Mouse (Mus musculus): ENCODE data around the gene Gm10065. TPM values are rescaled to one million over a fixed set of nuclear protein-coding genes. Genes with fewer than 3 reads are reported as not detected.
"Not testable (repeated sequence)": the region's sequence is repeated elsewhere in the genome, so short reads cannot be mapped to it uniquely, and the experiment has no call there.

Gene Gm10065
- polyA plus RNA-seq (2015; fragmentation: Nextera tagmentation; extraction: Ambion mirVana), result not detected in 2 replicates

GRCm38 (mm10) chr13:21478759-21479670, at the start of gene Gm10065, which contains the start of gene Zkscan4:
Gene Gm10065, minus strand, starts transcription at chr13:21479441.
Gene Zkscan4, plus strand, starts transcription at chr13:21478907.
- DNase-seq (ENCODE audit: low spot score), result peak; percentile 17

GRCm38 (mm10) chr13:21506221-21506649, 27.0 kb upstream of the Gm10065 start:
- peak; percentile 85 for DNase-seq (ENCODE audit: low spot score)

- DNase-seq (ENCODE audit: low spot score), result no peak
Observed at GRCm38 (mm10) chr13:21502296-21502695, 23.1 kb upstream of the Gm10065 start.

- not testable (repeated sequence) for DNase-seq (ENCODE audit: low spot score)
Observed at GRCm38 (mm10) chr13:21501182-21501581, 21.9 kb upstream of the Gm10065 start, which contains the start of gene Gm11273. Gene Gm11273, minus strand, starts transcription at chr13:21501418.

GRCm38 (mm10) chr13:21495080-21495479, 15.8 kb upstream of the Gm10065 start, which contains the start of gene AK157302:
Gene AK157302, plus strand, starts transcription at chr13:21495223.
- no peak for DNase-seq (ENCODE audit: low spot score)

- no peak for DNase-seq (ENCODE audit: low spot score)
Observed at GRCm38 (mm10) chr13:21492847-21493246, 13.6 kb upstream of the Gm10065 start.

GRCm38 (mm10) chr13:21486881-21487280, 7.6 kb upstream of the Gm10065 start:
- no peak for DNase-seq (ENCODE audit: low spot score)

- no peak for DNase-seq (ENCODE audit: low spot score)
Observed at GRCm38 (mm10) chr13:21472427-21472826, 6.8 kb downstream of the Gm10065 start.

- DNase-seq (ENCODE audit: low spot score), result no peak
Observed at GRCm38 (mm10) chr13:21469097-21469496, 10.1 kb downstream of the Gm10065 start.

- peak; percentile 72 for DNase-seq (ENCODE audit: low spot score)
Observed at GRCm38 (mm10) chr13:21468061-21469019, 10.9 kb downstream of the Gm10065 start, which contains the start of gene Nkapl. Gene Nkapl, minus strand, starts transcription at chr13:21468509.

- no peak for DNase-seq (ENCODE audit: low spot score)
Observed at GRCm38 (mm10) chr13:21467336-21467735, 11.9 kb downstream of the Gm10065 start.

- not testable (repeated sequence) for DNase-seq (ENCODE audit: low spot score)
Observed at GRCm38 (mm10) chr13:21462516-21462915, 16.7 kb downstream of the Gm10065 start.

GRCm38 (mm10) chr13:21456347-21456746, 22.9 kb downstream of the Gm10065 start:
- DNase-seq (ENCODE audit: low spot score), result no peak

GRCm38 (mm10) chr13:21454133-21454532, 25.1 kb downstream of the Gm10065 start:
- DNase-seq (ENCODE audit: low spot score), result no peak

GRCm38 (mm10) chr13:21453449-21453848, 25.8 kb downstream of the Gm10065 start, which contains the start of gene Zscan26:
Gene Zscan26, minus strand, starts transcription at chr13:21453730.
- peak; percentile 82 for DNase-seq (ENCODE audit: low spot score)

GRCm38 (mm10) chr13:21453042-21453441, 26.2 kb downstream of the Gm10065 start:
- DNase-seq (ENCODE audit: low spot score), result no peak

- no peak for DNase-seq (ENCODE audit: low spot score)
Observed at GRCm38 (mm10) chr13:21447856-21448614, 31.2 kb downstream of the Gm10065 start.

- no peak for DNase-seq (ENCODE audit: low spot score)
Observed at GRCm38 (mm10) chr13:21446796-21447195, 32.4 kb downstream of the Gm10065 start.

GRCm38 (mm10) chr13:21441207-21441572, 38.1 kb downstream of the Gm10065 start:
- DNase-seq (ENCODE audit: low spot score), result no peak

- DNase-seq (ENCODE audit: low spot score), result peak; percentile 77
Observed at GRCm38 (mm10) chr13:21440503-21441206, 38.6 kb downstream of the Gm10065 start, which contains the start of gene Pgbd1. Gene Pgbd1, minus strand, starts transcription at chr13:21441058.

Measured in thymus, postnatal 0 days (tissue).